Mouse (Mus musculus): ENCODE data around the gene Zfp839. TPM values are rescaled to one million over a fixed set of nuclear protein-coding genes. Genes with fewer than 3 reads are reported as not detected.
"Not testable (repeated sequence)": the region's sequence is repeated elsewhere in the genome, so short reads cannot be mapped to it uniquely, and the experiment has no call there.

The Zfp839 gene
- polyA plus RNA-seq, 1 experiment from 2014 or later = 5.4 TPM

DNA sequence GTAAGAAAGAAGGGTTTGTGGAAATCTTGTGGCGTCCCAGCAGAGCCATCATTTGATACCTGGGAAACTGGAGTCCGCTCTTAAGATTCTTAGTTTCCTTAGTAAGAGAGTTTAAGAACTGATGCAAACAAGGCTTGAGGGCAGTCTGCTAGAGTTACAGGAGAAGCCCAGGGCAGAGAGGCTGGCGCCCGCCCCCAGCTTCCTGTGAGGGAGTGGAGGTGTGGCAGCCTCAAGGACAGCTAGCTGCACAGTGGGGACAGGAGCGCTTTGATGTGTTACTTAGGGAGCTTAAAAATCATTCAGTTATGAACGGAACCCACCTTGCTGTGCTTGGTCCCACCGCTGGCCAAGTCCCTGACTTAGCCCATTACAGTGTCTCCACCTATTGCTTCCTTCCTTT is 7.1 kb downstream of the Zfp839 start:
- H3K9ac ChIP-seq = no peak overlapping the region
- H3K4me3 ChIP-seq = no peak overlapping the region
- H3K27ac ChIP-seq (ENCODE audit: poor library complexity, severe bottlenecking) = no peak overlapping the region
- no peaks in the 10 kb centered on the region for H3K27me3 ChIP-seq (replicated peaks)
- H3K9me3 ChIP-seq (replicated peaks) = no peaks in the 10 kb centered on the region
- H3K4me1 ChIP-seq (replicated peaks) = peaks cover 2% of the 10 kb centered on the region
- WGBS = 75% methylated on average over 7 of the region's 7 CpGs
- peaks cover 44% of the 10 kb centered on the region for H3K36me3 ChIP-seq
- H3K4me2 ChIP-seq = no peak overlapping the region
- ATAC-seq (ENCODE audit: insufficient number of reproducible peaks, low FRiP score) = no peak

DNA sequence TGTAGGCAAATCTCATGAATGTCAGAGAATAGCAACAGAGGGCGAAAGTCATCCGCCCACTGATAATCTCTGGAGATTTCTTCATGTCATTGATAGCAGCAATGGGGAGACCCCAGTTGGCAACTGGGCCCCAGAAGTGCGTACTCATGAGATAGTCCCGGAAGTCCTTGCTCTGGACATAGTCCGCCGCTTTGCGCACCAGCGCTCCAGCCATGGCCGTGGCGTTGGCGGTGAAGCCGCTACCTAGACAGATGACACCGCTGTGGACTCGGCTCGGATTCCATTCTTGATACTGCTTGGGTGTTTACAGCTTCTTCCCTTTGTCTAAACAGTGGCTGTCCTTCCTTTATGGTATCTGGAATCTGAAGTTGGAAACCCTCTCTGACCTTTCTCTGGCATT is 8.6 kb downstream of the Zfp839 start:
- H3K4me2 ChIP-seq; H3K4me1 ChIP-seq (replicated peaks); ATAC-seq (ENCODE audit: insufficient number of reproducible peaks, low FRiP score); H3K27ac ChIP-seq (ENCODE audit: poor library complexity, severe bottlenecking); H3K4me3 ChIP-seq; H3K9me3 ChIP-seq (replicated peaks); H3K9ac ChIP-seq; H3K27me3 ChIP-seq (replicated peaks): not testable (repeated sequence)
- H3K36me3 ChIP-seq = peaks cover 50% of the 10 kb centered on the region
- 94% methylated on average over 15 of the region's 15 CpGs for WGBS

DNA sequence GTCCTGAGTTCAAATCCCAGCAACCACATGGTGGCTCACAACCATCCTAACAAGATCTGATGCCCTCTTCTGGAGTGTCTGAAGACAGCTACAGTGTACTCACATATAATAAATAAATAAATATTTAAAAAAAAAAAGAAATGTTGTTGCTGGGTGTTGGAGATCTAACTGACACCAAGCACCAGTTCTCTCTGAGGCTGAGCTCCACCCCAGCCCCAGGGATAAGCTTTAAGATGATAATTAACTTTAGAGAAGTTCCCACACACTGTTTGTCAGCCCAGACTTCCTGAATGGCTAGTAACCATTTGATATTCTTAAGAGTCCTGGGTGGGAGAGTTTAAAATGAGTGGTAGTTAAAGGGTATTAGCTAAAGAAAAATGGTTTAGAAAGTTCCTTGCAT is 10.2 kb downstream of the Zfp839 start:
- H3K4me3 ChIP-seq = no peak overlapping the region
- no peak for ATAC-seq (ENCODE audit: insufficient number of reproducible peaks, low FRiP score)
- H3K27me3 ChIP-seq (replicated peaks) = no peaks in the 10 kb centered on the region
- no peaks in the 10 kb centered on the region for H3K4me1 ChIP-seq (replicated peaks)
- H3K9me3 ChIP-seq (replicated peaks) = no peaks in the 10 kb centered on the region
- H3K36me3 ChIP-seq = peaks cover 60% of the 10 kb centered on the region
- H3K9ac ChIP-seq = no peak overlapping the region
- H3K4me2 ChIP-seq = no peak overlapping the region
- H3K27ac ChIP-seq (ENCODE audit: poor library complexity, severe bottlenecking) = no peak overlapping the region

DNA sequence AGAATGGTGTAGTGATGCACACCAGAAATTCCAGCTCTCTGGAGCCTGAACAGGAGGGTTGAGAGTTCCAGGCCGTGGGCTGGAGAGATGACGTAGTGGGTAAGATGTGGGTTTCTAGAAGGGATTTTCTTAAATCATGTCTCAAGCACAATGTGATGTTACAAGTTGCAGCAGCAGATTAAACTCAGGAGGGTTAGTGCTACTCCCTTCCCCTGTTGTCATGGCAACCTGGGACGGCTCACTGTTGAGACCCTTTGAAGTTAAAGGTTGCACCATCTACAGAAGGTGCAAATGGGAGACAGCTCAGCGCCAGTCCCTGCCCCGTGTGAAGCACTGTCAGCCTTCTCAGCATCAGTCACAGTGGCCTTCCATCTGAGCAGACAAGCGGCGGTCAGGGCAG is 11.2 kb downstream of the Zfp839 start:
- Histone ChIP-seq H3K4me2 (no peak overlapping the region), H3K4me3 (no peak overlapping the region), H3K4me1 (replicated peaks) (no peaks in the 10 kb centered on the region), H3K9me3 (replicated peaks) (no peaks in the 10 kb centered on the region), H3K9ac (no peak overlapping the region), H3K27me3 (replicated peaks) (no peaks in the 10 kb centered on the region), H3K27ac (ENCODE audit: poor library complexity, severe bottlenecking) (no peak overlapping the region), H3K36me3 (peaks cover 60% of the 10 kb centered on the region)
- 51% methylated on average over 7 of the region's 7 CpGs for WGBS
- no peak for ATAC-seq (ENCODE audit: insufficient number of reproducible peaks, low FRiP score)

DNA sequence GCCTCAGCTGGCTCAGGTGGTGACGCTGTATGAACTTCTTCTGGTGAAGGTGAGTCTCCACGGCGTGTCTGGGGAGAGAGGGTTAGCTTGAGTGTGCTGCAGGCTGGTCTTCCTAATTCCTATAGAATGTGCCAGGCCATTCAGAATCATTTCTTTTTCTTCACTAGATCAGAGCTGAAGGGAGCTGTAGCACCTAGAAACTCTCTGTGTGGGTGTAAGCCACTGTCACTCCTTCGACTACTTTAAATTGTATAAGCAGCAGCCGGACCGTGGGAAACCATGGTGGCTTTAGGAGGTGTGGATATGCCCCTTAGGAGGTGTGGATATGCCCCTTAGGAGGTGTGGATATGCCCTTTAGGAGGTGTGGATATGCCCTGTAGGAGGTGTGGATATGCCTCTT is 14.0 kb downstream of the Zfp839 start:
- Histone ChIP-seq H3K27me3 (replicated peaks) (no peaks in the 10 kb centered on the region), H3K9me3 (replicated peaks) (no peaks in the 10 kb centered on the region), H3K4me2 (no peak overlapping the region), H3K4me3 (no peak overlapping the region), H3K9ac (no peak overlapping the region), H3K27ac (ENCODE audit: poor library complexity, severe bottlenecking) (no peak overlapping the region), H3K4me1 (replicated peaks) (no peaks in the 10 kb centered on the region), H3K36me3 (peaks cover 79% of the 10 kb centered on the region)
- 81% methylated on average over 6 of the region's 6 CpGs for WGBS
- ATAC-seq (ENCODE audit: insufficient number of reproducible peaks, low FRiP score) = no peak

DNA sequence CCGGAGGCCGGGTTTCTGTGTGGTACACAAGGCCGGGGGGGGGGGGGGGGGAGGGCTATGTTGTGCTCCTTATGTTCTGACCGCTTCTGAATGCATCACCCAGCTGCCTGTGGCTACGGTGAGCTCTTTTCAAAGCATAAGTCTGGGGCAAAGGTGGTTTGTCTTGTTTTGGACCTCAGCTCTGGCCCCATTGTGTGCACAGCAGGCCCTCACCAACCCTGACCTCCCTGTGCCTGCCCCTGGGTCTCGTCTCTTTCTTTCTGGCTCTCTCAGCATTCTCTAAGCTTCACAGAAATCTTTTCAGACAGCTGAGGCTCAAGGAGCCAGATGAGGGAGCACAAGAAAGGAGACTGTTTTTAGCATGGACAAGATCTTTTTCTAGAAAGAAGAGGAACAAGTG is 15.5 kb downstream of the Zfp839 start:
- no peaks in the 10 kb centered on the region for H3K9me3 ChIP-seq (replicated peaks)
- ATAC-seq (ENCODE audit: insufficient number of reproducible peaks, low FRiP score) = no peak
- 84% methylated on average over 5 of the region's 6 CpGs for WGBS
- H3K4me1 ChIP-seq (replicated peaks) = no peaks in the 10 kb centered on the region
- H3K36me3 ChIP-seq = peaks cover 83% of the 10 kb centered on the region
- no peak overlapping the region for H3K4me2 ChIP-seq
- H3K27ac ChIP-seq (ENCODE audit: poor library complexity, severe bottlenecking) = no peak overlapping the region
- no peaks in the 10 kb centered on the region for H3K27me3 ChIP-seq (replicated peaks)
- H3K9ac ChIP-seq = no peak overlapping the region
- H3K4me3 ChIP-seq = no peak overlapping the region

DNA sequence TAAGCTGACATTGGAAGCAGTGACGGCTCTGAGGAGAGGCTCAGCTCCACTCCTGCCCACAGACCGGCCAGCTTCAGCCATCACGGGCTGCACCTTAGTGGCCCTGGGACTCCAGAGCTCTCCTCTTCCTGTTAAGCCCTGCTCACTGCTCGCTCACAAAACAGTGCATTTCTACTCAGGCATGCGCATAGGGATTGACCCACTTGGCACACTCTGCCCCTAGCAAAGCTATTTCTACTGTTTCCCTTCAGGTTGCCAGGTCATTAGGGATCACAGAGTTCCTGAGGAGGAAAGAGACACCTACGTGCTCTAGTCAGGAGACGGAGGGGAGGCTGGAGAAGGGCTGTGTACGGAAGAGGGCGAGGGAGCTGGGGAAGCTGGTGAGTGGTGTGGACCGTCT is 15.9 kb downstream of the Zfp839 start:
- ATAC-seq (ENCODE audit: insufficient number of reproducible peaks, low FRiP score) = no peak
- Histone ChIP-seq H3K4me2 (no peak overlapping the region), H3K9me3 (replicated peaks) (no peaks in the 10 kb centered on the region), H3K4me3 (no peak overlapping the region), H3K27me3 (replicated peaks) (no peaks in the 10 kb centered on the region), H3K4me1 (replicated peaks) (no peaks in the 10 kb centered on the region), H3K36me3 (peaks cover 83% of the 10 kb centered on the region), H3K9ac (no peak overlapping the region), H3K27ac (ENCODE audit: poor library complexity, severe bottlenecking) (no peak overlapping the region)
- 86% methylated on average over 10 of the region's 10 CpGs for WGBS

DNA sequence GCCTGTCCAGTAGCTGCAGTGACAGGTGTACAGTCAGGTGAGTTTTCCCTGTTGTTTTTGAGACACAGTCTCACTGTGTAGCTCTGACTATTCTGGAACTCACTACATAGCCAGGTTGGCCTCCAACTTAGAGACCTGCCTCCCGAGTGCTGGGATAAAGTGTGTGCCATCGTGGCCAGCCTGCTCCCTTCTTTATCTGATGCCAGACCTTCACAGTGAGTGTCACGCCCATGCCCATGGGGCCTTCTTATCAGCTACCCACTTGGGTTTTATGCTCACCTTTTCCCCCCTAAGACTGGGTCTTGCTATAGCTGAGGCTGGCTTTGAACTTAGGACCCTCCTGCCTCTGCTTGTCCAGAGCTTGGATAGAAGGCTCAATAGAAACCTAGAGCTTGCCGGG is 20.1 kb downstream of the Zfp839 start:
- Histone ChIP-seq H3K27ac (ENCODE audit: poor library complexity, severe bottlenecking) (no peak overlapping the region), H3K4me3 (no peak overlapping the region), H3K36me3 (peaks cover 90% of the 10 kb centered on the region), H3K9ac (no peak overlapping the region), H3K9me3 (replicated peaks) (no peaks in the 10 kb centered on the region), H3K27me3 (replicated peaks) (no peaks in the 10 kb centered on the region), H3K4me2 (no peak overlapping the region), H3K4me1 (replicated peaks) (no peaks in the 10 kb centered on the region)
- 77% methylated on average over 4 of the region's 4 CpGs for WGBS
- no peak for ATAC-seq (ENCODE audit: insufficient number of reproducible peaks, low FRiP score)

DNA sequence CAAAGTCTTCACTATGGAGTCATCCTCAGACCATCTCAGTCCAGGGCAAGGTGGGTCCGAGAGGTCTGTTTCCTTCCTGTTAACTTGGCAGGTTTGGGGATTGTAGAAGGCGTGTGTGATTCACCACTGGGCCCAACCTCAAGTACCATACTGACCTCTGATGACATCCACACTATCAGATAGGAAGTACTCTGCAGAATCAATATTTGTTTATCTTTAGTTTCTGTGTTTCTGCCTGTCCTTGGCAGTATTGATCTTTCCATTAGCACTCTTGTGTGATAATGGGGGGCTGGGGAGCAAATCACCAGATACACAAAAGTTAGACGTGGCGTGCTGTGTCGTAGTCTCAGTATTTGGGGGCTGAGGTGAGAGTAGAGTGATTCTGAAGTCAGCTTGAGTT is 21.2 kb downstream of the Zfp839 start:
- Histone ChIP-seq H3K4me1 (replicated peaks) (no peaks in the 10 kb centered on the region), H3K27ac (ENCODE audit: poor library complexity, severe bottlenecking) (no peak overlapping the region), H3K36me3 (peaks cover 92% of the 10 kb centered on the region), H3K27me3 (replicated peaks) (no peaks in the 10 kb centered on the region), H3K4me2 (no peak overlapping the region), H3K9ac (no peak overlapping the region), H3K4me3 (no peak overlapping the region), H3K9me3 (replicated peaks) (no peaks in the 10 kb centered on the region)
- ATAC-seq (ENCODE audit: insufficient number of reproducible peaks, low FRiP score) = no peak
- WGBS = 84% methylated on average over 5 of the region's 5 CpGs

DNA sequence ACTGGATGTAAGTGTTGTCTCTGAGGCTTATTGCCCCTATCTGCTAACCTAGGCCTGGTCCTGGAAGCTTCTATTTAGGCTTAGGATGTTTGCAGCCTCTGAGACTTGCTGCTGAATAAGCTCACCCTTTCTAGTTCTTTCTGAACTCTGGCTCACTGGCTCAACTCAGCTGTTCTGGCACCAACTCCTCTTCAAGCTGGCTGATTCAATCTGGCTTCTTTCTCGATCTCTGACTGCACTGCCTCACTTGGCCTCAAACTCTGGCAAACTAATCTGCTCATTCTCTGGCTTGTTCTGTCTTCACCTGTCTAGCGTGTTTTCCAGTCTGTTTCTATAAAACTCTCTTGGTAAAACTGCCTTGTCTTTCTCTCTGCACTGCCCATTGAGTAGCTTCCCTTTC is 25.3 kb downstream of the Zfp839 start:
- Histone ChIP-seq H3K27me3 (replicated peaks) (no peaks in the 10 kb centered on the region), H3K36me3 (peaks cover 89% of the 10 kb centered on the region), H3K4me1 (replicated peaks) (no peaks in the 10 kb centered on the region), H3K4me3 (no peak overlapping the region), H3K4me2 (no peak overlapping the region), H3K9me3 (replicated peaks) (no peaks in the 10 kb centered on the region), H3K9ac (no peak overlapping the region), H3K27ac (ENCODE audit: poor library complexity, severe bottlenecking) (no peak overlapping the region)
- no peak for ATAC-seq (ENCODE audit: insufficient number of reproducible peaks, low FRiP score)
- 84% methylated on average over 2 of the region's 2 CpGs for WGBS

DNA sequence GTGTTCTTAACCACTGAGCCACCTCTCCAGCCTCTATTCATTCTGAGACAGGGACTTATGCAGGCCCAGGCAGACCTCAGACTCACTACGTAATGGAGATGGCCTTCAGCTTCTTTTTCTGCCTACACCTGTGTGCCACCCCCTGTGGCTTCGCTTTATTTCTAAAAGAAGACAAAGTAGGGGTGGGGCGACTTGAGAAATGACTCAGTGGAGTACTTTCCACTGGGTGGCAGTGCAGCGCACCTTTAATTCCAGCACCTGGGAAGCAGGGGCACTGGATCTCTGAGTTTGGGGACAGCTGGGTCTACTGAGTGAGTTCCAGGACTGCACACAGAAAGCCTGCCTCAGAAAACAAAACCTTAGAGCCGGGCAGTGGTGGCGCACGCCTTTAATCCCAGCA is 32.2 kb downstream of the Zfp839 start:
- Histone ChIP-seq H3K27me3 (replicated peaks) (no peaks in the 10 kb centered on the region), H3K9me3 (replicated peaks) (no peaks in the 10 kb centered on the region), H3K4me1 (replicated peaks) (no peaks in the 10 kb centered on the region), H3K9ac (no peak overlapping the region), H3K36me3 (peaks cover 53% of the 10 kb centered on the region), H3K4me2 (no peak overlapping the region), H3K27ac (ENCODE audit: poor library complexity, severe bottlenecking) (no peak overlapping the region), H3K4me3 (no peak overlapping the region)
- ATAC-seq (ENCODE audit: insufficient number of reproducible peaks, low FRiP score) = no peak
- 85% methylated on average over 7 of the region's 7 CpGs for WGBS

DNA sequence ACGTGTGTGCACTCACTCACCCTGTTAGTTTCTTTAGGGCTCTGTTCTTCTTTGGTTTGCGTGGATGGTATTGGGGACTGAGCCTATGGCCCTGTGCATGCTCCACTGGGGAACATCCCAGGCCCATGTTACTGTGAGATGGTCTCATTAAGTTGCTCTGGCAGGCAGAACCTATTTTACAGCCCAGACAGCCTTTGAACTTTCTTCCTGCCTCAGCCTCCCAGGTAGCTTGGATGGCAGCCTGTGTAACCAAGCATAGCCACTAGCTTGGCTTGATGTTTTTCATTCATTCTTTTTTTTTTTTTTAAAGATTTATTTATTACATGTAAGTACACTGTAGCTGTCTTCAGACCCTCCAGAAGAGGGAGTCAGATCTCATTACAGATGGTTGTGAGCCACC is 35.2 kb downstream of the Zfp839 start:
- Histone ChIP-seq H3K4me1 (replicated peaks) (peaks cover 16% of the 10 kb centered on the region), H3K27me3 (replicated peaks) (no peaks in the 10 kb centered on the region), H3K27ac (ENCODE audit: poor library complexity, severe bottlenecking) (no peak overlapping the region), H3K4me2 (no peak overlapping the region), H3K36me3 (peaks cover 30% of the 10 kb centered on the region), H3K9ac (no peak overlapping the region), H3K4me3 (no peak overlapping the region), H3K9me3 (replicated peaks) (no peaks in the 10 kb centered on the region)
- ATAC-seq (ENCODE audit: insufficient number of reproducible peaks, low FRiP score) = no peak
- whole genome bisulfite sequencing = 98% methylated on average over 2 of the region's 2 CpGs
